Comparison of ENCODE assay signal across 8 mouse cellular contexts in genomic region chrX:44789036-44789760, GRCm38 (mm10). TPM values are rescaled to one million over a fixed set of nuclear protein-coding genes. Genes with fewer than 3 reads are reported as not detected.
A peak's percentile ranks its signal among the peaks of the same experiment; 100 is the strongest.
DNase-seq lines count a peak whose midpoint lies in the region; ATAC-seq and TF ChIP-seq lines count a peak whose summit lies in the region.

No protein-coding gene starts in this region.

- DNase-seq in heart, postnatal 4 days = no peak
- peak; percentile 21 for DNase-seq in brain, adult 2 months (ENCODE audit: low read depth, low spot score)
- DNase-seq in layer of hippocampus, postnatal 10 days (ENCODE audit: low spot score in 2 of 2) = peak; percentile 12 to 22
- no peak for DNase-seq in urinary bladder, postnatal 36 days (ENCODE audit: low spot score in 2 of 2)
- no peak for DNase-seq in kidney, postnatal 10 days

- no peak for TF ChIP-seq POLR2A in embryonic fibroblast, embryonic 13.5 days (IDR thresholded peaks at IDR 0.05; ENCODE audit: low read depth, low read length)

- no peak for TF ChIP-seq CTCF in embryonic fibroblast, embryonic 13.5 days (IDR thresholded peaks at IDR 0.05; ENCODE audit: borderline replicate concordance, insufficient read depth, low read length)

- H3K4me2 ChIP-seq in heart, embryonic 12.5 days = peak overlapping the region; percentile 76
- H3K4me2 ChIP-seq in midbrain, embryonic 16.5 days (ENCODE audit: low read length) = peak overlapping the region; percentile 68

- H3K27me3 ChIP-seq in heart, embryonic 12.5 days (replicated peaks) = 0 out of 2 replicates have a peak, but pooled peaks cover 3% of the 10 kb centered on the region
- H3K27me3 ChIP-seq in midbrain, embryonic 16.5 days (ENCODE audit: control insufficient read depth, insufficient read depth, low read depth, low read length) = no peaks in the 10 kb centered on the region

- 27% methylated on average over 33 of the region's 36 CpGs for WGBS in heart, embryonic 12.5 days
- WGBS in midbrain, embryonic 16.5 days = 39% methylated on average over 36 of the region's 36 CpGs

- H3K36me3 ChIP-seq in heart, embryonic 12.5 days = no peaks in the 10 kb centered on the region
- H3K36me3 ChIP-seq in midbrain, embryonic 16.5 days (ENCODE audit: control insufficient read depth, insufficient read depth, low read length) = no peaks in the 10 kb centered on the region

- ATAC-seq in heart, embryonic 12.5 days (ENCODE audit: insufficient number of reproducible peaks, low FRiP score) = peak; percentile 39
- peak; percentile 82 for ATAC-seq in midbrain, embryonic 16.5 days

- H3K9ac ChIP-seq in heart, embryonic 12.5 days = peak overlapping the region; percentile 65
- peak overlapping the region; percentile 78 for H3K9ac ChIP-seq in midbrain, embryonic 16.5 days (ENCODE audit: low read depth, low read length)

- H3K4me3 ChIP-seq in heart, embryonic 12.5 days = peak overlapping the region; percentile 59
- peak overlapping the region; percentile 38 for H3K4me3 ChIP-seq in embryonic fibroblast, embryonic 13.5 days (ENCODE audit: insufficient read depth, low read length)
- H3K4me3 ChIP-seq in midbrain, embryonic 16.5 days (ENCODE audit: low read depth, low read length) = peak overlapping the region; percentile 59

- H3K9me3 ChIP-seq in heart, embryonic 12.5 days (replicated peaks) = no peaks in the 10 kb centered on the region
- H3K9me3 ChIP-seq in midbrain, embryonic 16.5 days (replicated peaks; ENCODE audit: control insufficient read depth, low read length, poor library complexity, severe bottlenecking) = no peaks in the 10 kb centered on the region

- no peaks in the 10 kb centered on the region for H3K4me1 ChIP-seq in heart, embryonic 12.5 days (replicated peaks)
- H3K4me1 ChIP-seq in embryonic fibroblast, embryonic 13.5 days (ENCODE audit: control insufficient read depth, insufficient read depth, low read length) = no peaks in the 10 kb centered on the region
- H3K4me1 ChIP-seq in midbrain, embryonic 16.5 days (ENCODE audit: control insufficient read depth, insufficient read depth, low read length) = no peaks in the 10 kb centered on the region; the same call in 1 of the 2 replicates

- no peak overlapping the region for H3K27ac ChIP-seq in heart, embryonic 12.5 days (ENCODE audit: poor library complexity, severe bottlenecking)
- H3K27ac ChIP-seq in embryonic fibroblast, embryonic 13.5 days (ENCODE audit: insufficient read depth, low read length) = no peak overlapping the region
- peak overlapping the region; percentile 72 for H3K27ac ChIP-seq in midbrain, embryonic 16.5 days (ENCODE audit: low read length)

RNA-seq across cellular contexts. Expression of gene Dcaf12l1, which starts 0.8 kb away (rescaled TPM):
- polyA plus RNA-seq in heart, embryonic 12.5 days (2016; fragmentation: Nextera tagmentation; extraction: Ambion mirVana) = 6.8 and 7.6 TPM in 2 replicates
- 1 to 10 TPM; 3.3 to 4.3 TPM for total RNA-seq in heart, postnatal 4 days (2021)
- polyA plus RNA-seq in embryonic fibroblast, embryonic 13.5 days (2011; ENCODE audit: insufficient read length, low read depth, missing spikeins) = 1.0 and 1.9 TPM in 2 replicates
- total RNA-seq in layer of hippocampus, postnatal 10 days (2021) = 10 to 100 TPM; 30.4 to 33.8 TPM
- polyA plus RNA-seq in midbrain, embryonic 16.5 days (2015; fragmentation: Nextera tagmentation; extraction: Ambion mirVana) = 15.5 and 16.8 TPM in 2 replicates

Comparison
In these comparisons a context has a peak if more than half of its experiments do, and no peak if none do; other contexts are left out.
1. DNase-seq: peak in brain, adult 2 months (single experiment) and layer of hippocampus, postnatal 10 days (2 of 2); none in heart, postnatal 4 days (single experiment), urinary bladder, postnatal 36 days (0 of 2) and kidney, postnatal 10 days (single experiment).
2. Peak in every context shown above with its lines, with median percentiles within 50 percentile points of each other: H3K4me3 ChIP-seq.